Mouse (Mus musculus) kidney, postnatal 4 days (tissue): Measurements from ENCODE around the gene Car14.
A peak's percentile ranks its signal among the peaks of the same experiment; 100 is the strongest.
"Not testable (repeated sequence)": the region's sequence is repeated elsewhere in the genome, so short reads cannot be mapped to it uniquely, and the experiment has no call there.

Source experiments
- DNase-seq, 2 experiments: peaks; one replicate each; pipeline ENCODE4 v3.0.0; 2021; ENCODE audit warnings: mixed read lengths in 2 of 2

Car14 gene

GRCm38 (mm10) chr3:95904568-95904967 lies at the start of gene Car14:
Gene Car14, minus strand, starts transcription at chr3:95904691.
- peak; percentile 41 to 51 for DNase-seq

GRCm38 (mm10) chr3:95953522-95953921 lies 49.0 kb upstream of the Car14 start:
- no peak for DNase-seq

- DNase-seq: no peak
These were observed 48.5 kb upstream of the Car14 start for GRCm38 (mm10) chr3:95953023-95953422.

GRCm38 (mm10) chr3:95951566-95951965 lies 47.1 kb upstream of the Car14 start:
- DNase-seq: not testable (repeated sequence)

- DNase-seq: peak; percentile 91 to 95
These were observed 46.5 kb upstream of the Car14 start for GRCm38 (mm10) chr3:95950763-95951551.

GRCm38 (mm10) chr3:95948325-95948724 lies 43.8 kb upstream of the Car14 start:
- DNase-seq: no peak

- no peak for DNase-seq
These were observed 41.3 kb upstream of the Car14 start for GRCm38 (mm10) chr3:95945731-95946240.

- no peak for DNase-seq
These were observed 40.3 kb upstream of the Car14 start for GRCm38 (mm10) chr3:95944742-95945141.

- DNase-seq: no peak
These were observed 38.7 kb upstream of the Car14 start for GRCm38 (mm10) chr3:95943226-95943625.

GRCm38 (mm10) chr3:95942749-95943148 lies 38.3 kb upstream of the Car14 start:
- peak in 1 of 2 experiments; percentile 45 for DNase-seq

GRCm38 (mm10) chr3:95938835-95939234 lies 34.3 kb upstream of the Car14 start:
- peak; percentile 43 to 48 for DNase-seq

GRCm38 (mm10) chr3:95938217-95938616 lies 33.7 kb upstream of the Car14 start:
- DNase-seq: no peak

GRCm38 (mm10) chr3:95934448-95934847 lies 30.0 kb upstream of the Car14 start:
- DNase-seq: no peak

GRCm38 (mm10) chr3:95933111-95933750 lies 28.7 kb upstream of the Car14 start:
- DNase-seq: no peak

GRCm38 (mm10) chr3:95932566-95932965 lies 28.1 kb upstream of the Car14 start:
- no peak for DNase-seq

- no peak for DNase-seq
These were observed 27.7 kb upstream of the Car14 start for GRCm38 (mm10) chr3:95932157-95932556.

GRCm38 (mm10) chr3:95931471-95931870 lies 27.0 kb upstream of the Car14 start:
- DNase-seq: no peak

- DNase-seq: no peak
These were observed 25.9 kb upstream of the Car14 start for GRCm38 (mm10) chr3:95930471-95930789.

- peak; percentile 72 to 81 for DNase-seq
These were observed 25.3 kb upstream of the Car14 start for GRCm38 (mm10) chr3:95929581-95930470.

GRCm38 (mm10) chr3:95928658-95929503 lies 24.4 kb upstream of the Car14 start, which contains the start of gene Anp32e:
Gene Anp32e, plus strand, starts transcription at chr3:95929246.
- DNase-seq: peak; percentile 95 to 97

- no peak for DNase-seq
These were observed 23.8 kb upstream of the Car14 start for GRCm38 (mm10) chr3:95928261-95928657.

- no peak for DNase-seq
These were observed 20.6 kb upstream of the Car14 start for GRCm38 (mm10) chr3:95925087-95925486.
